Mouse (Mus musculus) neural tube, embryonic 12.5 days (tissue): ENCODE data around the gene Ankib1. TPM values are rescaled to one million over a fixed set of nuclear protein-coding genes. Genes with fewer than 3 reads are reported as not detected.
"Not testable (repeated sequence)": the region's sequence is repeated elsewhere in the genome, so short reads cannot be mapped to it uniquely, and the experiment has no call there.

Experiments
- ATAC-seq: fragments of 200-750 bp; cut with Nextera tagmentation; 2 replicates; pipeline ENCODE4 v1.8.0; 2017; ENCODE audit warnings: low read depth, mild to moderate bottlenecking, moderate TSS enrichment, moderate library complexity; ENCODE audit not compliant: low FRiP score
- H3K27ac ChIP-seq: fragments of 300-500 bp; sonication (generic); 2 replicates; pipeline ENCODE4 v1.5.1; 2016
- H3K27me3 ChIP-seq: fragments of 300-500 bp; sonication (generic); replicated peaks from 2 replicates; pipeline ENCODE4 v1.6.1; 2016; ENCODE audit warnings: mild to moderate bottlenecking
- H3K36me3 ChIP-seq: fragments of 300-500 bp; sonication (generic); 2 replicates; pipeline ENCODE4 v1.6.1; 2016; ENCODE audit warnings: mild to moderate bottlenecking
- H3K4me1 ChIP-seq: fragments of 300-500 bp; sonication (generic); 2 replicates; pipeline ENCODE4 v1.6.1; 2016
- H3K4me2 ChIP-seq: fragments of 300-500 bp; sonication (generic); replicated peaks from 2 replicates; pipeline ENCODE4 v1.6.1; 2016; ENCODE audit warnings: mild to moderate bottlenecking
- H3K4me3 ChIP-seq: fragments of 300-500 bp; sonication (generic); 2 replicates; pipeline ENCODE4 v1.5.1; 2016
- H3K9ac ChIP-seq: fragments of 300-500 bp; sonication (generic); 2 replicates; pipeline ENCODE4 v1.6.1; 2016; ENCODE audit warnings: mild to moderate bottlenecking
- H3K9me3 ChIP-seq: fragments of 300-500 bp; sonication (generic); 2 replicates; pipeline ENCODE4 v1.6.1; 2016; ENCODE audit warnings: mild to moderate bottlenecking
- WGBS: fragments of 180-500 bp; shearing (Covaris S2); methylation state at CpG from one replicate; pipeline ENCODE4 v1.1.7; 2016; 5-methylcytosine and 5-hydroxymethylcytosine counted together
- polyA plus RNA-seq: library from polyadenylated mRNA; unstranded; fragments of >200 nt; fragmentation: Nextera tagmentation; extraction: Ambion mirVana; gene quantifications from 2 replicates; pipeline ENCODE4 v1.2.1, GENCODE M21; 2016

Ankib1 gene
- 21.7 and 21.9 TPM in 2 replicates for polyA plus RNA-seq

DNA sequence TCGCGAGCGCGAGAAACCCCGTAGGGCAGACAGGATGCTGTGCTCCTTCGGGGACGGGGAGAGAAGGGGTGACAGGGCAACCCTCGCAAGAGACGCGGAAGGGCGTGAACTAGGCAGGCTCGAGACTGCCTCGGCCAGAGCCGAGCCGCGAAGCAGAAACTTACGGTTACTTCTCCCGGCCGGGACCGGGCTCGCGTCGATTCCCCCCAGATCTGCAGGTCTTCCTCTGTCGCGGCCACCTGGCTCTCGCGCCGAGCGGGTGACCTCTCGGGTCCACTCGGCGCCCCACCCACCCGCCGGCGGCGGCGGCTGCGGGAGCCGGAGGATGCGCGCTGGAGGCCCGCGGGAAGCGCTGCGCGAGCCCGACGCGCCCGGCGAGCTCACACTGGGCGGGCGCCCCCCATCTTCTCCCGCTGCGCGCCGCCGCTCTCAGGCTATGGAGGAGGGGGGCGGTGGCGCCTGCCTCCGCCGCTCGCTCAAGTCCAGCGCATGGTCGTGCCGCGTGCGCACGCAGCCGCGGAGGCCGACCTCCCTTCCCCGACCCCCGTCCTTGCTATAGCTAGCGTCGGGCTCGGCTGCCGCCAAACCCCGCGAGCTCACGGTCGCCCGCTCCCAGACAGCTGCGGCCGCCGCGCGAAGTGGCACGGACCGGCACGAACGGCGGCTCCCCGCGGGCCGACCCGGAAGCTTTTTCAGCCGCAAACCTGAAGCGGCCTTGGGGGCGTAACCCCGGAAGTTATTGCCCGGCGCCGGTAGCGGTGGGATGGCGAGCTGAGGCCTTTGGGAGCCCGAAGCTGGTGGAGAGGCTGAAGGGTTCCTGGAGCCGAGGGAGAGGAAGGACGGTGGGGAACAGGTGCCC is at the start of gene Ankib1, which contains the start of gene Krit1:
TSS of gene Ankib1 (minus strand) at position 493 of the 859 bp plus-strand sequence.
TSS of gene Krit1 (plus strand) at position 752 of the 859 bp plus-strand sequence.
- Histone ChIP-seq H3K27ac (peak within 1 kb of the TSS; percentile 88), H3K4me3 (peak within 1 kb of the TSS; percentile 86), H3K27me3 (no peaks in the 10 kb centered on the region), H3K4me2 (peak within 1 kb of the TSS; percentile 82), H3K4me1 (peaks cover 5% of the 10 kb centered on the region), H3K9me3 (no peaks in the 10 kb centered on the region), H3K9ac (peak within 1 kb of the TSS; percentile 88), H3K36me3 (no peaks in the 10 kb centered on the region)
- under 1% methylated on average over 105 of the region's 109 CpGs for WGBS
- peak; percentile 95 for ATAC-seq

DNA sequence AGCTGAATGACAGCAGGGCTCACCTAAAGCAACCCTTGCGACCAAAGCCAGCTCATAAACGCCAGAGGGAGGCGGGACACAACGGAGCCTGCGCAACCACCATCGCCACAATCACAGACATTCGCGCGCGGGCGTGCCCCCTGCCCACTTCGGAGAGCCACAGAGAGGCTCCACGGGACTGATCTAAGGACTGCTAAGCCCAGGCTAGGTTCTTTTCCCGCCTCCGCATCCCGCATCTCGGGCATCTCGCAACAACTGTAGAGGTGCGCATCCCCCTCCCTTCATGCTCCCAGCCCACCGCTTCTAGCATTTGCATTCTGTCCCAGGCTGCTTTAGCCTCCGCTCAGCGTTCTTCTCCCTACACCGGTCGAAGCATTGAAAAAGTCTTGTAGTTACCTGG is 42.3 kb upstream of the Ankib1 start, which contains the start of gene Lrrd1:
TSS of gene Lrrd1 (plus strand) at position 148 of the 400 bp plus-strand sequence.
- Histone ChIP-seq H3K9me3 (no peaks in the 10 kb centered on the region), H3K4me2 (peak within 1 kb of the TSS; percentile 63), H3K27me3 (no peaks in the 10 kb centered on the region), H3K27ac (no peak within 1 kb of the TSS), H3K4me3 (peak within 1 kb of the TSS; percentile 31), H3K4me1 (peaks cover 4% of the 10 kb centered on the region), H3K36me3 (peaks cover 11% of the 10 kb centered on the region), H3K9ac (peak within 1 kb of the TSS; percentile 44)
- ATAC-seq: peak; percentile 37; the same call in 1 of the 2 replicates
- WGBS: 6% methylated on average over 24 of the region's 24 CpGs

DNA sequence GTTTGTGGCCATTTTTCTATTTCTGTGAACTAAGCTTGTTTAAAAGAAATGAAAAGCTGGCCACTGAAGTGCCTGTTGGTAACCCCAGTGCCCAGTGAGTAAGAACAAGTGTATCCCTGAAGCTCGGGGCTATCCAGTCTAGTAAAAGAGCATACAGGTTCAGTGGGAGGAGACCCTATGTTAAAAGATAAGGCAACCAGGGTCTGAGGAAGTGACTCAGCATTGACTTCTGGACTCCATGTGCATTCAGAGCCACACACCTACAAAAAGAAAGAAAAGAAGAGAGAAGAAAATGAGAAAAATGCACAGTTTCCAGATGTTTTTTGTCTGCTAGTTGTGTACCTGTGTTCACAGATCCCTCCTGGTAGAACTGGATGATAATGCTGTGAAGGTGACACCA is 31.4 kb upstream of the Ankib1 start:
- Histone ChIP-seq H3K9me3 (peaks cover 5% of the 10 kb centered on the region), H3K4me1 (no peaks in the 10 kb centered on the region)

DNA sequence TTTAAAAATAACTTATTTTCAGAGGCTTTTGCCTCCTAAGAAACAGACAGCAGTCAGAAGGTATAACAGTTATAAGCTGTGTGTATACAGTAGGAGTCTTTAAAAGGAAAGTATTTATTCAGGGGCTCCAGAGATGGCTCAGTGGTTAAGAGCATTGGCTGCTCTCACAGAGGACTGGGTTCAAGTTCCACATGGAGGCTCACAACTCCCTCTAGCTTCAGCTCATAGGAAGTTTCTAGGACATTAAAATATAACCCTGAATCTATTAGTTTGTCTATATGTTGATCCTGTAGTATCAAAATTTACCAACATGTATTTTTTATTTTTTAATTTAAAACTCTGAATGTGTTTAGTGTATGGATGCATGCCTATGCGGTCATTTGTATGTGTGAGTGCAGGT is 5.7 kb upstream of the Ankib1 start:
- H3K4me1 ChIP-seq: peaks cover 2% of the 10 kb centered on the region; the same call in 1 of the 2 replicates
- H3K9ac ChIP-seq: no peak overlapping the region

More for the DNA sequence above, 31.4 kb upstream of the Ankib1 start:
- H3K27me3 ChIP-seq: no peaks in the 10 kb centered on the region
- H3K27ac ChIP-seq: no peak overlapping the region
- no peak overlapping the region for H3K4me3 ChIP-seq
- no peak overlapping the region for H3K9ac ChIP-seq
- H3K36me3 ChIP-seq: peaks cover 53% of the 10 kb centered on the region
- 92% methylated on average over 1 of the region's 1 CpGs for WGBS
- no peak for ATAC-seq
- no peak overlapping the region for H3K4me2 ChIP-seq

DNA sequence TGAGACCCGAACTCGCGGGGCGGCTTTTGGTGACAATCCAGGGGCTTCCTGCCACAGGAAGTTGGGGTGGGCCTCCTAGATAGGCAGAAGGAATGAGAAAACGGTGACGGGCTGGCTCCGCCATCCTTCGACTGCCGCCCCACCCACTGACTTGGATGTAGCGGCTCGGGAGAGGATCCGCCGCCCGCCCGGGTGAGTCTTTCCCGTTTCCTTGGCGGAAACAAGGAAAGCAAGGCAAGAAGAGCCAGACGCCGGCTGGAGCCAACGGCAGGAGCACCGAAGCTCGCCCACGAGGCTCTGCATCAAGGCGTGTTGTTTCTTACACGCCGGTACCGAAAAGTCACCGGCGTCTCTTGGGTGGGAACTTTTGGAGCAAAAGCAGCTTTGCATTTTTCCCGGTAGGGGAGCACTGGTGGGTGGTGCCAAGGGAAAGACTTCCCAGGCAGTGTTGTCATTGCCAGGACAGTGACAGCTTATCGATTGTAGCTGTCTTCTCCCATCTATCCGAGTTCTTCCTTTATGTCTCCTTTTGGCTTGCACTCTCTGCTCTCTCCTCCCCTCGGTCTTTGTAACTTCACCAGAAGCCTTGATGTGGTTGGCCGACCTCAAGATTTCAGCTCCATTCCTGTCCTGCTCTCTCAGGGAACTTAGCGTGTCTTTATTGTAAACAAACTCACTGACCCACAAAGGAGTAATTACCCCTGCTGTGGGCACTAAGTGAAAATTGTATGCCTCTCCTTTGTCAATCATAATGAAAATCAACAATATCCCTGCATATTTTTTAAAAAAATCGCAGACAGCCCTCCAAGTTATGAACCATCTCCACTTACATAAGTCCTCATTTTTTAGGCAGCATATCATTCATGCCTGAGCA is 804 bp upstream of the Ankib1 start:
- Histone ChIP-seq H3K9ac (peak overlapping the region; percentile 88), H3K9me3 (no peaks in the 10 kb centered on the region), H3K4me1 (peaks cover 5% of the 10 kb centered on the region), H3K4me2 (peak overlapping the region; percentile 82), H3K27ac (peak overlapping the region; percentile 88), H3K36me3 (peaks cover 2% of the 10 kb centered on the region; the same call in 1 of the 2 replicates), H3K4me3 (peak overlapping the region; percentile 86), H3K27me3 (no peaks in the 10 kb centered on the region)
- ATAC-seq: peak; percentile 27; the same call in 1 of the 2 replicates
- under 1% methylated on average over 36 of the region's 36 CpGs for WGBS

More for the DNA sequence above, 5.7 kb upstream of the Ankib1 start:
- peaks cover 19% of the 10 kb centered on the region for H3K36me3 ChIP-seq
- WGBS: 94% methylated on average over 1 of the region's 1 CpGs
- no peaks in the 10 kb centered on the region for H3K9me3 ChIP-seq
- H3K4me2 ChIP-seq: no peak overlapping the region
- no peaks in the 10 kb centered on the region for H3K27me3 ChIP-seq
- H3K27ac ChIP-seq: no peak overlapping the region
- no peak for ATAC-seq
- H3K4me3 ChIP-seq: no peak overlapping the region

DNA sequence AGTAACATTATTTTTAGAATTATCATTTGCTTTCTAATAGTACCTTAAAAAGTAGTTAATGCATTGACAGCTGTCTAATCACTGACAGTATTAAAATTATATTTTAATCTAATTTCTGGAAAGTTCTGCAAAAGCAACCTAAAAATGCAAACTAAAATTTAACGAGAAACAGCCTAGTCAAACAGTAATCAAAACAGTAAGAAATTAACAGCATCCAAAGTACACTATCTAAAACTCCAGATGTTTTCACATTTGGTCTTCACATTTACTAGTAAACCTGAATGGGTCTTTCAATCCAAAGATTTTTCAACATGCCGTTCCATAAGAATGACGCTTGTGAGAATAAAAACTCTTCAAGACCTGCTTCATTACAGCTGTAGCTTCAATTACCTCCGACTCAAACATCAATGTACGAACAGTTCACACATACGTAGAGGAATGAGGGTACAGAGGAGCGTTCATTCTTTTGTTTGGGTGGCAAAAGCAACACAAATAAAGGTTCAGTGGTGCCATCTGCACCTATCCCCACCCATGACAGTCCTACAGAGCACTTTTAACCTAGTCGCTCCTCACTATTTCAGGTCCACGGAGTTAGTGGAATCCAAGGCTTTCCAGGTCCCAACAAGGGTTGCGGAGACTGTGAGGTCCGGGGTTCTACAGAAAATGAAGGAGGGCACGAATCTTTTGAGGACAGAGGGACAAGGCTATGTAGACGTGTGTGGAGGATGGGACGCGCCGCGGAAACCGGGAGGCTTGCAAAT is 873 bp downstream of the Ankib1 start:
- Histone ChIP-seq H3K4me1 (peaks cover 5% of the 10 kb centered on the region), H3K9ac (peak overlapping the region; percentile 88), H3K4me3 (peak overlapping the region; percentile 86), H3K36me3 (no peaks in the 10 kb centered on the region), H3K27me3 (no peaks in the 10 kb centered on the region), H3K4me2 (peak overlapping the region; percentile 82), H3K9me3 (no peaks in the 10 kb centered on the region), H3K27ac (peak overlapping the region; percentile 88; the same call in 1 of the 2 replicates)
- ATAC-seq: peak; percentile 7
- 7% methylated on average over 18 of the region's 18 CpGs for WGBS

DNA sequence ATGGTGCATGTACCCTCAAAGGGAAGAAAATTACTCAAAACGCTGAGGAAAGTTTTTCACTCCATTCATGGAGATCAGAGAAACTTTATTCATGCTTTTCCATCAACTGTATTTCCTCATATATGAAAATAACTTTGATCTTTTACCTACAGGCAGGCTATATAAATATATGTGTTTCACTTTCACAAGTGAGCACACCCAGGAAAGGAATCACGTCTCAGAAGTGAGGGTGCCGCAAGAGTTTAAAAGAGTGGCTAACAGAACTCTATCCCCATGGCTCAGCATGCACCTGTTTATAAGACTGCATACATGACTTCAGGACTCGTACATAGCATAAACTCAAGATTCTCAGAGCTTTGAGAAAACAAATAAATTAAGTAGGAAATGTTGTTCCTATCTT is 1.8 kb downstream of the Ankib1 start:
- ATAC-seq: no peak
- Histone ChIP-seq H3K27me3 (no peaks in the 10 kb centered on the region), H3K4me3 (no peak overlapping the region), H3K4me2 (peak overlapping the region; percentile 42; the same call in 1 of the 2 replicates), H3K9me3 (no peaks in the 10 kb centered on the region), H3K4me1 (peaks cover 5% of the 10 kb centered on the region), H3K36me3 (no peaks in the 10 kb centered on the region), H3K27ac (no peak overlapping the region), H3K9ac (no peak overlapping the region)
- WGBS: 85% methylated on average over 4 of the region's 4 CpGs

DNA sequence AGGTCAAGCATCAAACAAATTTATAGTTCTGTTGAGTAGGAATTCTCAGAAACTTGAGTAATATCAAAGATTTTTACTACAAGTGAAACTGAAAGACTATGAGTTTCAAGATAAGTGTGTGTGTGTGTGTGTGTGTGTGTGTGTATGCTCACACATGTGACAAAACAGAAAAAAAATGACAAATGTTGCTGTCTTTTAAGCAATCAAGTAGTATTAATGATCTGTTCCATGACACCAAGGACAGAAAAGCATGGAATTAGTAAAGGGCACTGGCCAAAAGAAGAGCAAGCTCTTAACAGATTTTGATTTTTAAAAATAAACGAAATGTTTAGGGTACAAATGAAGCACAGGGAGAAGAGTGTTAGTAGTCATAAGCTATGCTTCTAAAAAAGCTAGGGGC is 2.7 kb downstream of the Ankib1 start:
- no peak for ATAC-seq
- WGBS: 83% methylated on average over 1 of the region's 1 CpGs
- H3K4me1 ChIP-seq: peaks cover 5% of the 10 kb centered on the region
- no peak overlapping the region for H3K9ac ChIP-seq
- H3K27ac ChIP-seq: no peak overlapping the region
- H3K27me3 ChIP-seq: no peaks in the 10 kb centered on the region
- H3K9me3 ChIP-seq: no peaks in the 10 kb centered on the region
- no peak overlapping the region for H3K4me2 ChIP-seq
- no peaks in the 10 kb centered on the region for H3K36me3 ChIP-seq
- H3K4me3 ChIP-seq: no peak overlapping the region

DNA sequence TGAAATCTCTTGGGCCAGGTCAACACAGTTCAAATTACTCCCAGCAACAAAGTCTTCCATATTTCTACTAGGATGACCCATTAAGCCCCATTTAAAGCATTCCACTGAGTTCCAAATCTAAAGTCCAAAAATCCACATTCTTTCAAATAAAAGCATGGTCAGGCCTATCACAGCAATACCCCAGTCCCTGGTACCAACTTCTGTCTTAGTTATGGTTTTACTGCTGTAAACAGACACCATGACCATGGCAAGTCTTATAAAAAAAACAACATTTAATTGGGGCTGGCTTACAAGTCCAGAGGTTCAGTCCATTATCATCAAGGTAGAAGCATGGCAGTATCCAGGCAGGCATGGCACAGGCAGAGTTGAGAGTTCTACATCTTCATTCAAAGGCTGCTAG is 4.1 kb downstream of the Ankib1 start:
- not testable (repeated sequence) for H3K9ac ChIP-seq, H3K27ac ChIP-seq, H3K4me3 ChIP-seq, H3K4me1 ChIP-seq, ATAC-seq, H3K4me2 ChIP-seq, H3K36me3 ChIP-seq, H3K27me3 ChIP-seq, H3K9me3 ChIP-seq

DNA sequence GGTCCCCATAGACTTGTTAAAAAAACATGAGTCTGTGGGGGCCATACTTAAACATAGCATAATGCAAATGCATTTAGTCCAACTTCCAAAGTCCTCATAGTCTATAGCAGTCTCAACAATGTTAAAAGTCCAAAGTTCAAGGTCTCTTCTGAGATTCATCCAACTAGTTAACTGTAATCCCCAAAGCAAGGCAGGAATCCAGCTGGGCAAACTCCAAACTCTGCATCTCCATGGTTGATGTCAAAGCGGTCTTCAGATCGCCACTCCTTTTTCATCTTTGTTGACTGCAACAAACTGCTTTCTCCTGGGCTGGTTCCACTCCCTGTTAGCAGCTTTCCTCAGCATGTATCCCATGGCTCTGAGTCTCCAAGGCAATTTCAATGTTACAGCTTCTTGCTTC is 5.6 kb downstream of the Ankib1 start:
- H3K4me1 ChIP-seq, H3K27ac ChIP-seq, H3K27me3 ChIP-seq, H3K4me2 ChIP-seq, H3K9me3 ChIP-seq, H3K9ac ChIP-seq, ATAC-seq, H3K4me3 ChIP-seq, H3K36me3 ChIP-seq: not testable (repeated sequence)
- 95% methylated on average over 2 of the region's 2 CpGs for WGBS

DNA sequence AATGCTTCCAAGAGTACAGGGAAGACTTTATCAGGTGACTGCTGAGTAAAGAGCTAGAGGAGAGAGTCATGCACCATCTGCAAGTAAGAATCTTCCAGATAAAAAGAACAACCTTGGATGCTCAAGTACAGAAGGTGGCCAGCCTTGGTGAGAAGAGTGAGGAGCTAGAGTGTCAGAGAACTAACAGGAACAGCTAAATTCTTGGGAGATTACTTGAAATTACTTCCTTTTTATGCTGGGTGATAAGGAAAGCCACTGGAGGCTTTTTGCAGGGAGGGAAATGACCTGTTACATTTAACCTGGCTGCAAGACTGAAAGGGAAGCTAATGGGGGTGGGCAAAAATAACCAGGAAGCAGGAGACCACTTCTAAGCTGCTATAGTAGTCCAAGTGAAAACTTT is 11.7 kb downstream of the Ankib1 start:
- no peaks in the 10 kb centered on the region for H3K4me1 ChIP-seq
- H3K27ac ChIP-seq: no peak overlapping the region
- no peaks in the 10 kb centered on the region for H3K9me3 ChIP-seq
- H3K4me2 ChIP-seq: no peak overlapping the region
- ATAC-seq: no peak
- no peak overlapping the region for H3K4me3 ChIP-seq
- no peak overlapping the region for H3K9ac ChIP-seq
- no peaks in the 10 kb centered on the region for H3K27me3 ChIP-seq
- H3K36me3 ChIP-seq: no peaks in the 10 kb centered on the region
